Mouse (Mus musculus): ENCODE data around the gene Nob1. TPM values are rescaled to one million over a fixed set of nuclear protein-coding genes. Genes with fewer than 3 reads are reported as not detected.

Gene Nob1
- polyA plus RNA-seq, 1 experiment from 2014 or later: 80.7 TPM

DNA sequence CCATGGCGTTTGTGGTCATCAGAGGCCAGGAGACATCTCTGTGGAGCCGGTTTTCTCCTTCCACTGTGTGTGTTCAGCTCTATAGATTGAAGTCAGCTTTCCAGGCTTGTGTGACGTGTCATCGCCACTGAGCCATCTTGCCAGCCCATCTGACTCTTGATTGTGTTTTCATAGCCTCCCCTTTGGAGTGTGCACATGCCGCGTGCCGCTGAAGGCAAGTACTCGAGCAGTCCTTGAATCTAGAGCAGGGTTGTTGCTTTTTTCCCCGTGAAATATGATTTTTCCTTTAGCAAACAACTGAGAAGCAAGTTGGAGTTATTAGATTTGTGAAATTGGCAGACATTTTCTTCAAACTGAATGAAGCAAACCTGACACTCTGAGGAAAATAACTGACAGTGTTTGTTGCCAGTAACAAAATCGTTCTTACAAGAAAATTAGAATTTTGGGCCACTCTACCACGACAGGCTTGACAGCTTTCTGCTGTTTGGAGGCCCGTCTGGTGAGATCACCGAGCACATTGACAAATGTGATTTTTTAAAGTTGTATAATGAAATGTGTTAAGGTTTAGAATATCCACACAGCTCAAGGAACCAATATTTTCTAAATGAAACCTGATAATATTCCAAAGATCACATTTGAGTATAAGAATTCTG, 26.7 kb upstream of the Nob1 start:
- H3K27ac ChIP-seq (replicated peaks): no peak overlapping the region

DNA sequence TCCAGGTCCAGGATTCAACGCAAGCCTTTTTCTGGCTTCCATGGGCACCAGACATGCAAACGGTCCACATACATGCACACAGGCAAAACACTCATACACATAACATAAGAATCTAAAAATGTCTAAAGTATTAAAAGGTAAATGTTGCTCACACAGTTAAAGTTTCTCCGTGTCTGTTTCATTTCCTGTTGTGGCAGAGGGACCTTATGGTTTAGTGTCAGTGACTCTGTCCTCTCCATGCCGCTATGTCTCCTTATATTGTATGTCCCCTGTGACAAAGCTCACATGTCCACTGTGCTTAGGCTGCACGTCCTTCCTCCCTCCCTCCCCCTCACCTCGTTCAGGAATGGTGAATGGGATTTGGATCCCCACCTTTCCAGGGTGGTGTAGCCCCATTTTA, 24.8 kb upstream of the Nob1 start:
- ATAC-seq (ENCODE audit: low FRiP score, low read depth): no peak

More for the DNA sequence above, 26.7 kb upstream of the Nob1 start:
- Histone ChIP-seq H3K9me3 (no peaks in the 10 kb centered on the region), H3K9ac (replicated peaks) (no peak overlapping the region; the same call in 1 of the 2 replicates), H3K4me1 (peaks cover 10% of the 10 kb centered on the region; the same call in 1 of the 2 replicates), H3K4me3 (no peak overlapping the region), H3K4me2 (replicated peaks) (no peak overlapping the region), H3K27me3 (no peaks in the 10 kb centered on the region), H3K36me3 (peaks cover 24% of the 10 kb centered on the region)
- WGBS: 91% methylated on average over 13 of the region's 13 CpGs
- no peak for ATAC-seq (ENCODE audit: low FRiP score, low read depth)

DNA sequence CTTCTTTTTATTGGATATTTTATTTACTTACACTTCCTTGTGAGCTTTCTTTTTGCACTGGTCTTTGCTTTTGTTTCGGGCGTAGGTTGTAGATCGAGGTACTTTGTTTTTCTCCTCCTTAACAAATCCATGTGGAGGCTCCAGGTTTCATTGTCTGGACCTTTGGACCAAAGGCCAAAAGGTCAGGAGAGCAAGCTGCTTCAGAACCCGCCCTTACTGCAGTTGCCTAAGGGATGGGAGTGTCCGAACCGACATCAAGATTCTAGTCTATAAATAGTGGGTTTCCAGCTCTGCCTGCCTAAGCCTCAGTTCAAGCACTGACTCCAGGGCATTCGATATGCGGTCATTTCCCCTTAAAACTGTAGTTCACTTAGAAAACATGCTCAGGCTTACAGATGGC, 24.3 kb upstream of the Nob1 start:
- WGBS: 29% methylated on average over 8 of the region's 8 CpGs
- no peak overlapping the region for H3K4me3 ChIP-seq

More for the DNA sequence above, 24.8 kb upstream of the Nob1 start:
- Histone ChIP-seq H3K36me3 (peaks cover 20% of the 10 kb centered on the region), H3K9ac (replicated peaks) (no peak overlapping the region), H3K4me3 (no peak overlapping the region), H3K9me3 (no peaks in the 10 kb centered on the region), H3K4me1 (peaks cover 10% of the 10 kb centered on the region; the same call in 1 of the 2 replicates), H3K27me3 (no peaks in the 10 kb centered on the region), H3K27ac (replicated peaks) (no peak overlapping the region), H3K4me2 (replicated peaks) (no peak overlapping the region)
- WGBS: 78% methylated on average over 6 of the region's 6 CpGs

DNA sequence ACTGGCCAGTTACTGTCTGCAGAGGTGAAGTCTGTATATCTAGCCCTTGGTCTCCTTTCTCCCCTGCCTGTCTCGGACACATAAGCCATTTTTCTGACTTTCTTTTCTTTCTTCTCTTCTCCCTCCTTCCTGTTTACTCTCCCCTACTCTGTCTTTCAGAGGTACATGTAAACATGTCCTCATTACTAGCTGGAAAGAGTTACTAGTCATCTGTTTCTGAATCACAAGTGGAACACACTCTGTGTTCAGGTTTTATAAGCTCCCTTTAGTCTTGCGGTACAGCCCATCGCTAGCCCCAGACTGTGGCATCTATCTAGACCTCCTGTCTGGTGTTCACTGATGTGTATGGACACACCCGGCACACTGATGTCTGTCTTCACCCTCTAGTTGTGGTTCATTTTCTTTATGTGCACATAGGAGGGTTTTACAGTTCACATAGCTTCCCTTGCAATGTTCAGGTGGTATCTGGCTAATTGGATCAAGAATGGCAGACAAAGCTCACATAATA, 23.6 kb upstream of the Nob1 start:
- 66% methylated on average over 4 of the region's 4 CpGs for WGBS
- Histone ChIP-seq H3K4me1 (peaks cover 10% of the 10 kb centered on the region; the same call in 1 of the 2 replicates), H3K27me3 (no peaks in the 10 kb centered on the region), H3K4me2 (replicated peaks) (no peak overlapping the region), H3K9ac (replicated peaks) (no peak overlapping the region), H3K9me3 (no peaks in the 10 kb centered on the region), H3K4me3 (no peak overlapping the region), H3K27ac (replicated peaks) (no peak overlapping the region), H3K36me3 (peaks cover 12% of the 10 kb centered on the region)
- ATAC-seq (ENCODE audit: low FRiP score, low read depth): no peak

More for the DNA sequence above, 24.3 kb upstream of the Nob1 start:
- Histone ChIP-seq H3K36me3 (peaks cover 16% of the 10 kb centered on the region), H3K4me1 (peaks cover 10% of the 10 kb centered on the region; the same call in 1 of the 2 replicates), H3K4me2 (replicated peaks) (no peak overlapping the region), H3K9me3 (no peaks in the 10 kb centered on the region), H3K9ac (replicated peaks) (no peak overlapping the region), H3K27me3 (no peaks in the 10 kb centered on the region), H3K27ac (replicated peaks) (no peak overlapping the region)
- ATAC-seq (ENCODE audit: low FRiP score, low read depth): no peak

DNA sequence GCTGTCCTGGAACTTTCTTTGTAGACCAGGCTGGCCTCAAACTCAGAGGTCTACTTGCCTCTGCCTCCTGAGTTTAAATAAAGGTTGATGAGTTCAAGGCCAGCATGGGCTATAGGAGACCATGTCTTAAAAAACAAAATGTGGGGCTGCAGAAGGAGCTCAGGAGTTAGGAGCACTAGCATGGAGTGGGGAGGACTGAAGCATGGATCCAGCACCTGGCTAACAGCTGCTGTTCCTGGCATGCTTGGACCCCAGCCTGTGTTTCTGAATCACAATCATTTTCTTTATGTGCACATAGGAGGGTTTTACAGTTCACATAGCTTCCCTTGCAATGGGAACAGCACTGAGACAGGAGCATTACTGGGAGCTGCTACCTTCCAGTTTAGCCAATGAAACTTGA, 22.9 kb upstream of the Nob1 start:
- no peak for ATAC-seq (ENCODE audit: low FRiP score, low read depth)
- H3K9me3 ChIP-seq: no peaks in the 10 kb centered on the region
- no peaks in the 10 kb centered on the region for H3K27me3 ChIP-seq

DNA sequence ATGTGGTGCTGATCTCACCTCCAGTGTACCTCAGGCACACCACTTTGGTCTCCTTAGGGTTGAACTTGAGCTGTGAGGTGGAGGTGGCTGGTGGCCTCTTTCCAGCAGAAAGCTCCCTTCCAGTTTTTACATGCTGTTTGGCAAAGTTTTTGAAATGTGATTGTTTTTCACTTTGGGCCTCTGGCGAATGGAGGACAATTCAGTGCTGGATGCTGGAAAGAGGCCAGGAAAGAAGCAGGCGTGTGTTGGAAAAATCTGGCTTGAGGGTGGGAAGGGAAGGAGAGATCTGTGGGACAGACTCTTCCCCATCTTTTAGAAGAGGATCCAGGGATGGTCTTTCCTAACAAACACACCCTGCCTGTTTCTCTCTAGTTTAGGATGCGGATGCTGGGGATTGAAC, 19.8 kb upstream of the Nob1 start:
- Histone ChIP-seq H3K27me3 (no peaks in the 10 kb centered on the region), H3K4me1 (peaks cover 10% of the 10 kb centered on the region; the same call in 1 of the 2 replicates), H3K4me2 (replicated peaks) (no peak overlapping the region), H3K36me3 (no peaks in the 10 kb centered on the region), H3K9me3 (no peaks in the 10 kb centered on the region), H3K9ac (replicated peaks) (no peak overlapping the region), H3K4me3 (no peak overlapping the region), H3K27ac (replicated peaks) (no peak overlapping the region)
- WGBS: 91% methylated on average over 3 of the region's 3 CpGs
- no peak for ATAC-seq (ENCODE audit: low FRiP score, low read depth)

More for the DNA sequence above, 22.9 kb upstream of the Nob1 start:
- H3K4me3 ChIP-seq: no peak overlapping the region
- H3K36me3 ChIP-seq: 0 out of 2 replicates have a peak, but pooled peaks cover 5% of the 10 kb centered on the region
- H3K27ac ChIP-seq (replicated peaks): no peak overlapping the region
- peaks cover 10% of the 10 kb centered on the region; the same call in 1 of the 2 replicates for H3K4me1 ChIP-seq
- H3K9ac ChIP-seq (replicated peaks): no peak overlapping the region
- no peak overlapping the region for H3K4me2 ChIP-seq (replicated peaks)

DNA sequence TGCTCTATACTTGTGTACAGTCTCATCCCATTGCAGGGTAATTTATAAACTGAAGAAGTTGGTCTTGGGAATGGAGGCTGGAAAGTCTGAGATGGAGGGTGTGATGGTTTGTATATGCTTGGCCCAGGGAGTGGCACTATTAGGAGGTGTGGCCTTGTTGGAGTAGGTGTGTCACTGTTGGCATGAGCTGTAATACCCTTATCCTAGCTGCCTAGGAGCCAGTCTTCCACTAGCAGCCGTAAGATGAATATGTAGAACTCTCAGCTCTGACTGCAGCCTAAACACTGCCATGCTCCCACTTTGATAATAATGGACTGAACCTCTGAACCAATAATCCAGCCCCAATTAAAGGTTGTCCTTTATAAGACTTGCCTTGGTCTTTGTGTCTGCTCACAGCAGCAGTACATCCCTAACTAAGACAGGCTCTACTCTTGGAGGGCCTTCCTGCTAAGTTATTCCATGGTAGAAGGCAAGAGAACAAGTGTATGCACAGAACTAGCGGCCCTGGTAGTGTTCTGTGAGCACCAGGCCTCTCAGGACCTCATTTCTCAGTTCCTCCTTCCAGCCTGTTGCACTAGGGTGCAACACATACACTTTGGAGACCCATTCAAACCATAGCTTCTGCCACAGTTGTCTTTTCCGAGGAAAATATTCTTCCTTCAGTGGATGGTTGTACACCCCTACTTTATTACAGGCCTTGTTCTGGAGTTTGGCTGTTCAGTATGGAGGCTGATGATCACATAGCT, 15.2 kb upstream of the Nob1 start:
- Histone ChIP-seq H3K4me3 (no peak overlapping the region), H3K27me3 (no peaks in the 10 kb centered on the region), H3K9ac (replicated peaks) (no peak overlapping the region), H3K4me1 (peaks cover 12% of the 10 kb centered on the region), H3K4me2 (replicated peaks) (no peak overlapping the region), H3K36me3 (no peaks in the 10 kb centered on the region), H3K27ac (replicated peaks) (no peak overlapping the region), H3K9me3 (no peaks in the 10 kb centered on the region)
- 91% methylated on average over 3 of the region's 3 CpGs for WGBS
- ATAC-seq (ENCODE audit: low FRiP score, low read depth): no peak

DNA sequence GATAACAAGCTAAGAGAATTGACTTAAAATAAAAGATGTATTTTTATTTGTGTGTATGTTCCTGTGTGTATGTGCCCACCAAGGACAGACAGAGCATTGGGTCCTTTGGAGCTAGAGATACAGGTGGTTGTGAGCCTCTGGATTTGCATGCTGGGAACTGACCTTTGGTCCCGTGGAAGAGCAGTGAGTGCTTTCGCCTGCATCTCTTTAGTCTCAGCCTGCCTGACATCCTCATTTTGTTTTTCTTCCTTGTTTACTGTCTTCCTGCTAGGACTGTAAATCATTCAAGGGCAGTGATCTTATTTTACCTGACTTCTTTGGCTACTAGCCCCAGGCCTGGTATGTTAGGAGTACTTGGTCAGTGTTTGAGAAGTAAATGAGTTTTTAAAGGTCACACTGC, 12.9 kb upstream of the Nob1 start:
- no peak for ATAC-seq (ENCODE audit: low FRiP score, low read depth)
- H3K4me2 ChIP-seq (replicated peaks): peak overlapping the region; percentile 68

DNA sequence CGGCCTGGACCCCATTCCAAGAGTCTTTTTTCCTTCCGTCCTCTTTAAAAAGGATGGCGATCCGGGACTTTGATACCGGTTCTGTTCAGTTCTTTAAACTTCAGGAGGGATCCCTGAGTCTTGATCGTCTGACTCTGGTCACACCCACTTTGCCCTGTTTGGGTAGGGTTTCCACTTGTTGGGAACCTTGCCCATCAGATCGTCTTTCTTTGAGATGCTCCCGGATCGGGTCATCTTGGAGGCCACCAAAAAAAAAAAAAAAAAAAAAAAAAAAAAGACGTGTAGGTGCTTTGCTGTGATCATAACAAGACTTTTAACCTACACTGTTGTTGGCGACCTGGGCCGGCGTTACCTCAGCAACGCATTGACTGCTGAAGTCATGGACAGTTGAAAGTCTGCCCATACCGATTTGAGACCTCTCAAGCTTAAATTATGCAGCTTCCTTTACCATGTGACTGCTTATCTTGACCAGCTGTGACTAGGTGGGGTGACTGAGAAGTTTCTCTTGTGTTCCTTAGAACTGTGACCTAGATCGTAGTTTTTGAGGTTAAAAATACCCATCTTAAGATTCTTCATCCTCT, 12.1 kb upstream of the Nob1 start:
- Histone ChIP-seq H3K4me1 (peaks cover 12% of the 10 kb centered on the region), H3K4me2 (replicated peaks) (peak overlapping the region; percentile 68), H3K27ac (replicated peaks) (peak overlapping the region; percentile 73), H3K4me3 (peak overlapping the region; percentile 86), H3K9ac (replicated peaks) (peak overlapping the region; percentile 86), H3K9me3 (no peaks in the 10 kb centered on the region), H3K27me3 (no peaks in the 10 kb centered on the region), H3K36me3 (no peaks in the 10 kb centered on the region)
- WGBS: 11% methylated on average over 16 of the region's 16 CpGs
- no peak; the same call in 1 of the 2 replicates for ATAC-seq (ENCODE audit: low FRiP score, low read depth)

More for the DNA sequence above, 12.9 kb upstream of the Nob1 start:
- H3K4me3 ChIP-seq: no peak overlapping the region
- H3K27me3 ChIP-seq: no peaks in the 10 kb centered on the region
- H3K9ac ChIP-seq (replicated peaks): no peak overlapping the region
- 64% methylated on average over 2 of the region's 2 CpGs for WGBS
- H3K36me3 ChIP-seq: no peaks in the 10 kb centered on the region
- H3K9me3 ChIP-seq: no peaks in the 10 kb centered on the region
- H3K4me1 ChIP-seq: peaks cover 12% of the 10 kb centered on the region
- H3K27ac ChIP-seq (replicated peaks): no peak overlapping the region

DNA sequence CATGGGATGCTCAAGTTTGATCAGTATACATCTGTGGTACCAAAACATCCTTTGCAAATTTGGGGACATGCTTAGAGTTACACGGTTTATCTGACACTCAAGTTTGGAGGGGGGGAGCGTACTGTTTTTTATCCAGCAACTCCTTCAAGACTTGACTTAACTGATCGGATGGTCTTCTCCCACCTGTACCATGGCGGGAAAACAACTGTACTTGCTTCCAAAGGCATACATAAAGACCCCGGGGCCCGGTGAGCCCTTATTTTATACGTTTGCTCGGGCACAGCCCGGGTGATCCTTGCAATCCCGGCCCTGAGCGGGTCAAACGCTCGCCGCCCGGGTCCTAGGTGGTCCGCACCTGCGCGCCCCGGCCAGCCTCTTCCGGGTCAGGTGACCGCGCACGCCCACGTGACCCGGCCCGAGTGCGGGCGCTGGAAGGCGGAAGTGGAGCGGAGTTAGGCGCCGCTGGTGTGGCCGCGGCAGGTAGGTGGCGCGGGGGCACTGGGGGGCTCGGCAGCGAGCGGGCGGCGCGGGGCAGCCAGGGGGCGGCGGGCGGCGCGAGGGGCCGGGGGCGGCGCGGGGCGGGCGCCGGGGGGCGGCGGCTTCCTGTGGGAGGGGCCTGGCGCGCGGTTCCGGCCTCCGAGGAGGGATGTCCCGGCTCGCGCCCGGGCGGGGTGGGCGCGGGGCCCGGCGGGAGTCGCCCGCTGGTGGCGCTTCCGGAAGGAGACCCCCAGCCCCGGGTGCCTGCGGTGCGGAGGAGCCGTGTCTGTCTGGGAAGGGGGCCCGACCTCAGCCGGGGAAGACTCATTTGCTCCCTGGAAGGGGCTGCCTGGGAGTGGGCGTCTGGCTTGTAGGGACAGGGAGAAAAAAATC, 11.3 kb upstream of the Nob1 start, which contains the start of gene Wwp2:
Wwp2 (plus strand) TSS at position 404 of the 870 bp plus-strand sequence.
- ATAC-seq (ENCODE audit: low FRiP score, low read depth): peak; percentile 94
- Histone ChIP-seq H3K9ac (replicated peaks) (peak within 1 kb of the TSS; percentile 86), H3K4me3 (peak within 1 kb of the TSS; percentile 86), H3K27me3 (no peaks in the 10 kb centered on the region), H3K36me3 (no peaks in the 10 kb centered on the region), H3K4me1 (peaks cover 12% of the 10 kb centered on the region), H3K27ac (replicated peaks) (peak within 1 kb of the TSS; percentile 73), H3K9me3 (no peaks in the 10 kb centered on the region), H3K4me2 (replicated peaks) (peak within 1 kb of the TSS; percentile 68)
- WGBS: 1% methylated on average over 55 of the region's 81 CpGs

DNA sequence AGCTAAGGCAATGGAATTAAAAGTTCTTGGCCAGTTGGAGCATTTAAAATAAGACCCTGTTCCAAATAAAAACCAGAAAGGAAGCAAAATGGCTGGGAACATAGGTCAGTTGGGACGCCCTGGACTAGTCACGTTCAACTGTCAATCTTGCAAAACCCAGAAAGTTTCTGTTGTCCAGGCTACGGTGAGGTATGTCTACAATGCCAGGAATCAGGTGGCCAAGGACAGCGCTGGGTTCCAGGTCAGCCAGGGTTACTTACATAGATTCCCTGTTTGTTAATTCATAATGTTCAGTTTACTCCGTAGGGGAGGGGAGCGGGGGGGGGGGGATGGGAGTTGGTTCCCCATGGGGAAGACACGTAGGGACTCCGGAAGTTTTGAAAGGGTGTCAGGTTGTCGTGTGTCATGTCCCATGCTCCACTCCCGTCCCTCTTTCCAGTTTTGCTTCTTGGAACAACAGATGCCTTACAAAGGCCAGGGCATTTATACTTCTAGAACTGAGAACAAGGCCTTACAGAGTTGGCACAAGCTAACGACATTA, 10.6 kb upstream of the Nob1 start:
- no peaks in the 10 kb centered on the region for H3K9me3 ChIP-seq
- ATAC-seq (ENCODE audit: low FRiP score, low read depth): no peak
- H3K4me2 ChIP-seq (replicated peaks): peak overlapping the region; percentile 68
- peaks cover 12% of the 10 kb centered on the region for H3K4me1 ChIP-seq
- H3K27me3 ChIP-seq: no peaks in the 10 kb centered on the region
- peak overlapping the region; percentile 86; the same call in 1 of the 2 replicates for H3K9ac ChIP-seq (replicated peaks)
- WGBS: 31% methylated on average over 11 of the region's 11 CpGs
- peak overlapping the region; percentile 86 for H3K4me3 ChIP-seq
- H3K27ac ChIP-seq (replicated peaks): no peak overlapping the region
- H3K36me3 ChIP-seq: no peaks in the 10 kb centered on the region
